Mouse (Mus musculus): ENCODE measurements at regions not wholly inside any gene's neighbourhood (a gene's known extent, or its start where the extent isn't known, plus 50 kb on each side); places are given as distances from the start of the nearest gene placed in this dataset.

MicroRNAs in the stretch of these regions (microRNA counts, 519-probe panel; counts per million panel counts)
- microRNA mmu-miR-181a = 4,662 counts per million, percentile 93 among the panel's probes with 10 or more counts
- 2,622 counts per million, percentile 47 among the panel's probes with 10 or more counts for microRNA mmu-miR-181b+mmu-miR-181d

Small RNA genes lying in the stretch of these regions (microRNA-seq; reads per million reads assigned to microRNA genes)
- gene Mir181a-1 = 1,830 reads per million, percentile 80 among the genes with 10 or more reads in this experiment
- 23.3 reads per million, percentile 34 among the genes with 10 or more reads in this experiment for gene Mir181b-1
